Comparison of ENCODE assay signal across 8 mouse cellular contexts in genomic region chr4:102572031-102572430, GRCm38 (mm10).
DNase-seq lines count a peak whose midpoint lies in the region; ATAC-seq and TF ChIP-seq lines count a peak whose summit lies in the region.

No protein-coding gene starts in this region.

- no peaks in the 10 kb centered on the region for H3K36me3 ChIP-seq in hindbrain, embryonic 15.5 days
- H3K36me3 ChIP-seq in midbrain, embryonic 13.5 days, result no peaks in the 10 kb centered on the region

- no peak for TF ChIP-seq POLR2A in bone marrow, adult 2 months (IDR thresholded peaks at IDR 0.05; ENCODE audit: borderline replicate concordance, control insufficient read depth, low read depth, low read length)

- H3K27me3 ChIP-seq in hindbrain, embryonic 15.5 days, result no peaks in the 10 kb centered on the region
- H3K27me3 ChIP-seq in midbrain, embryonic 13.5 days, result peaks cover 21% of the 10 kb centered on the region; the same call in 1 of the 2 replicates

- 2% methylated on average over 6 of the region's 6 CpGs for WGBS in bone marrow, adult 2 months
- WGBS in hindbrain, embryonic 15.5 days, result 82% methylated on average over 6 of the region's 6 CpGs
- WGBS in midbrain, embryonic 13.5 days, result 76% methylated on average over 6 of the region's 6 CpGs

- intact Hi-C loops in gastrocnemius, adult 2 months (cut with DNase I), result no loop called here

- peak overlapping the region; percentile 28 for H3K4me2 ChIP-seq in hindbrain, embryonic 15.5 days
- peak overlapping the region; percentile 9 for H3K4me2 ChIP-seq in midbrain, embryonic 13.5 days (replicated peaks)

- no peak for TF ChIP-seq CTCF in gastrocnemius, adult 2 months (IDR thresholded peaks at IDR 0.05)
- TF ChIP-seq CTCF in bone marrow, adult 2 months (IDR thresholded peaks at IDR 0.05; ENCODE audit: control insufficient read depth, insufficient read depth, low read length), result no peak

- peak overlapping the region; percentile 75 for H3K4me3 ChIP-seq in gastrocnemius, adult 2 months
- peak overlapping the region; percentile 66 for H3K4me3 ChIP-seq in bone marrow, adult 2 months (replicated peaks; ENCODE audit: control insufficient read depth, low read depth, low read length)
- H3K4me3 ChIP-seq in hindbrain, embryonic 15.5 days, result peak overlapping the region; percentile 11
- 0 out of 2 replicates have a peak overlapping the region, but pooled peaks have one; percentile 4 for H3K4me3 ChIP-seq in midbrain, embryonic 13.5 days (replicated peaks)

- peak overlapping the region; percentile 100 for H3K27ac ChIP-seq in gastrocnemius, adult 2 months
- peak overlapping the region; percentile 76; the same call in 1 of the 2 replicates for H3K27ac ChIP-seq in bone marrow, adult 2 months (ENCODE audit: control insufficient read depth, insufficient read depth, low read depth, low read length, poor library complexity)
- no peak overlapping the region for H3K27ac ChIP-seq in hindbrain, embryonic 15.5 days (replicated peaks)
- H3K27ac ChIP-seq in midbrain, embryonic 13.5 days, result no peak overlapping the region

- H3K9ac ChIP-seq in hindbrain, embryonic 15.5 days, result no peak overlapping the region
- H3K9ac ChIP-seq in midbrain, embryonic 13.5 days (replicated peaks), result no peak overlapping the region

- peaks cover 5% of the 10 kb centered on the region for H3K4me1 ChIP-seq in bone marrow, adult 2 months (ENCODE audit: control insufficient read depth, insufficient read depth, low read length)
- peaks cover 29% of the 10 kb centered on the region for H3K4me1 ChIP-seq in hindbrain, embryonic 15.5 days (replicated peaks)
- H3K4me1 ChIP-seq in midbrain, embryonic 13.5 days (replicated peaks), result peaks cover 32% of the 10 kb centered on the region

- DNase-seq in gastrocnemius, adult 2 months, result no peak
- DNase-seq in gastrocnemius, postnatal 25 days, result no peak
- DNase-seq in testis, postnatal 14 days (ENCODE audit: low spot score), result no peak
- DNase-seq in layer of hippocampus, postnatal 36 days, result no peak
- no peak for DNase-seq in gastrocnemius, adult 8-10 months (ENCODE audit: low spot score in 2 of 2)

- no peaks in the 10 kb centered on the region for H3K9me3 ChIP-seq in hindbrain, embryonic 15.5 days
- no peaks in the 10 kb centered on the region for H3K9me3 ChIP-seq in midbrain, embryonic 13.5 days

- ATAC-seq in hindbrain, embryonic 15.5 days (ENCODE audit: low FRiP score, low read depth), result no peak
- no peak for ATAC-seq in midbrain, embryonic 13.5 days

Comparison
In these comparisons a context has a peak if more than half of its experiments do, and no peak if none do; other contexts are left out.
1. H3K27ac ChIP-seq: peak in gastrocnemius, adult 2 months (single experiment) and bone marrow, adult 2 months (single experiment); none in hindbrain, embryonic 15.5 days (single experiment) and midbrain, embryonic 13.5 days (single experiment).
2. H3K4me3 ChIP-seq: peak in every context shown above with its lines; median percentile 75 in gastrocnemius, adult 2 months; 66 in bone marrow, adult 2 months; 11 in hindbrain, embryonic 15.5 days; 4 in midbrain, embryonic 13.5 days.